Mouse (Mus musculus) B cell, adult 62 days (primary cell): Measurements from ENCODE around the gene Sae1. TPM values are rescaled to one million over a fixed set of nuclear protein-coding genes. Genes with fewer than 3 reads are reported as not detected.

Source experiments
- total RNA-seq: library from RNA; stranded (reverse); gene quantifications from 4 replicates; pipeline ENCODE4 v1.2.4, GENCODE M21; 2023

Sae1 gene
- total RNA-seq, result 45.3 to 57.1 TPM (median 50.7 TPM) in 4 replicates

DNA sequence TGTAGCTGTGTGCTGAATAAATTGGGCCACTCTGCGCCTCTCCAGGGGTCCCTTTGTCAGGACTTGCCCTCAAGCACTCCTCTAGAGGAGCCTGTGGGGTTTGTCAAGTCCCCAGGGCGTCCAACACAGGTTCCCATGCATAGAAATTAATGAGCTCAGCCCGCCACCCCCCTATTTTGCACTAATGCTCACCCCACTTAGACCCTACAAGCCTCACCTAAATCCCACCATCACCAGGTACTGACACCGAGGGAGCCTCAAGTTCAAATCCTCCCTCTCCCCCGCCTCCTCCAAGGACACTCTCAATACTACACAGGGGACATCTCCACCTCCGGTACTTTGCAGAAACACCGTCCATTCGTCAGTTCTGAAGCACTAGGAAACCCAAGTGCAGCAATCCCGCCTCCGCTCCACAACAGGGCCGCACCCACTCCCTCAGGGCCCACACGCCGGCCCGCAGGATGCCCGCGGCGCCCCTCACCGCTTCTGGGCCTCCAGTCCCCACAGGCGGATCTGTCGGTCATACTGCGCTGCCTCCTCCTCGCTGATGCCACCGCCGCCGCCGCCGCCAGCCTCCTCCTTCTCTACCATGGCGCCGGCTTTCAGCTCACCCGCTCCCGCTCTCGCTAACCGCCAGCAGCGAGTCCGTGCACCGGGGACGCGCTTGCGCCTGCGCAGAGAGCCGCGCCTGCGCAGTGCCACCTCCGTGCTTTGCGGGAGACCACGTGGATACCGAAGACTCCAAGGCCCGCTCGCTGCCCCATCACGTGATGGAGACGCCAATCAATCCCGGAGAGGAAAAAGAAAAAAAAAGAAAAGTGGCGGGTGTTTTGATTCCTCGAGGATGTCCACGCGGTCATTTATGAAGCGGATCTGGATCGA is at the start of gene Sae1:
Gene Sae1, minus strand, starts transcription at position 647 of the 882 bp plus-strand sequence.

DNA sequence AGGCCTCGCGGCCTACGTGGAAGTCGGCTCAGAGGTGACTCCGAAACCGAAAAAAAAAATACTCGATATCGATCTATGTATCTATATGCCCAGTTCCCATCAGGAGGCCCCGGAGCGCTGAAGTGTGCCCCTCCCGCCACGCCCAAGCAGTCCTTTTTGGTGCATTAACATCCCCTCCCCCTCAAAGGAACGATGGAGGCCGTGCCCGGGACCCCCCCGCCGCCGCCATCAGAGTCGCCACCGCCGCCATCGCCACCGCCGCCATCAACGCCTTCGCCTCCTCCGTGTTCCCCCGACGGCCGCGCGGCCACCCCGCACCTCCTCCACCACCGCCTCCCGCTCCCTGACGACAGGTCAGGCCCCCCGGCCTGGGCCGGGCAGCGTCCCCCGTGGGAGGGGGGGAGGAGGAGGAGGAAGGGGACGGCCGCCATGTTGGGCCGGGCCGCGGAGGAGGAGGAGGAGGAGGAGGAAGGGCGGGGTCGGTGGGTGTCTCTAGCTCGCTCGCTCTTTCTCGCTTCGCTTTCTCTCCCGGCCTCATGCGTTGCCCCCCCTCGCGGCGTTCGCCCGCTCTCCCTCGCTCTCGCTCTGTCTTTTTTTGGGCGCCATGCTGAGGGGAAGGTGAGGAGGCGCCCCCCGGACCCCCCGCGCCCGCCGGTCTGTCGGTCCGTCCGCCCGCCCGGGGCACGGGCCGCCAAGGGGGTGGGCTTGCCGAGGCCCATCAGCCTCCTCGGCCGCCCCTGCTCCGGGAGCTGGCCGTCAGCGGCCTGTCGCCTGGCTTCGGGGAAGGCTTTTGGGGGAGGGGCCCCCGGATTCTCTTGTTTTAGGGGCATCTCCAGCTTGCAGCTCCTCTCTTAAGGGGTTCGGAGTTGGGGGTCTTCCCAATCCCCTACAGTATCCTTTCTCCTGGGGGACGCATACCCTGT is 13.3 kb upstream of the Sae1 start, which contains the start of gene Zc3h4:
Gene Zc3h4, plus strand, starts transcription at position 222 of the 923 bp plus-strand sequence.

DNA sequence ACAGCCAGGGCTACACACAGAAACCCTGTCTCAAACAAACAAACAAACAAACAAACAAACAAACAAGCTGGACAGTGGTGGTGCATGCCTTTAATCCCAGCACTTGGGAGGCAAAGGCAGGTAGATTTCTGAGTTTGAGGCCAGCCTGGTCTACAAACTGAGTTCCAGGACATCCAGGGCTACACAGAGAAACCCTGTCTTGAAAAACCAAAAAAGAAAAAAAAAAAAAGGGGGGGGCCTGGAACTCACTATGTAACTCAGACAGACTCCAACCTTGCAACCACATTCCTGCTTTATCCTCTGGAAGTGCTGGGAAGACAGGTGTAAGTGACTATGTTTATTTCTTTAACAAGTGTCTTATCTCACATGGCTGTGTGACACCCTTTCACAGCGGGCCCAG is 79.5 kb downstream of the Sae1 start, which contains the start of gene Bbc3:
Gene Bbc3, plus strand, starts transcription at position 301 of the 400 bp plus-strand sequence.

DNA sequence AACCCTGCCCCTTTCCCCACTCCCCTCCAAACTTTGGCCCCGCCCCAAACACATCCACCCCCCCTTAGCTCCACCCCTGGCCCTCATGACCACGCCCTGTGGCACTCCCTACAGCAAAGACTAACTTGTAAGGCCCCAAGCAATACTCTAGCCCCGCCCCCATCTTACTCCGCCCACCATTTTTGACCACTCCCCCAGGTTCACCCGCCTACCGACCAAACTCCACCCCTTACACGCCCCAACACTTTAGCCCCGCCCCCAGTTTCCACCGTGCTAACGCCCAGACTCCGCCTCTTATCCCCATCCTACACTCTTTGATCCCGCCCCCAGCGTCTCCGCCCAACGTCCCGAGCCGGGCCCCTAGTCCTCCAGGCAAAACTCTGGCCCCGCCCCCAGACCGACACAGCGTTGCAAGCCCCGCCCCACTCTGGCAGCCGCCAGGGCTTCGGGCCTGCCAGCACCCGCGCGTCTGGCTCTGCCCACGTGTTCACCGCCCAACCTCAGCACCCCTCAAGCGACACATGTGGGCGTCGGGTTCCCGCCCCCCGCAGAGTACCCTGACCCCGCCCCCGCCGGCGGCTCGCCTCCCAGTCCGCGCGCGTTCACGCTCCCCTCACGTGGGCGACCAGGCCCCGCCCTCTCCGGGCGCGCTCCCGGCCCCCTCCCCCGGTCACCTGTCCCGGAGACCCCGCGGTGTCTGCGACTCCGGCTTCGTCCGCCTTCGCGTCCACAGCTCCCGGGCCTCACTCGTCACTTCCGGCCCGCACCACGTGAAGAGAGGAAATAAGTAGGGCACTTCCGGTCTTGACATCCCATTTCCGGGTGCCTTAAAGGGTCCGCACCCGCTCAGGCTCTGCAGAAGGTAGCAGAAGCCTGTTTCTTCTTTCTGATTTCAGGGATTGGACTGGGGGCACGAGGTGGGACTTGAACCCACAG is 101.3 kb downstream of the Sae1 start, which contains the start of gene Ccdc9:
Gene Ccdc9, minus strand, starts transcription at position 770 of the 936 bp plus-strand sequence.

DNA sequence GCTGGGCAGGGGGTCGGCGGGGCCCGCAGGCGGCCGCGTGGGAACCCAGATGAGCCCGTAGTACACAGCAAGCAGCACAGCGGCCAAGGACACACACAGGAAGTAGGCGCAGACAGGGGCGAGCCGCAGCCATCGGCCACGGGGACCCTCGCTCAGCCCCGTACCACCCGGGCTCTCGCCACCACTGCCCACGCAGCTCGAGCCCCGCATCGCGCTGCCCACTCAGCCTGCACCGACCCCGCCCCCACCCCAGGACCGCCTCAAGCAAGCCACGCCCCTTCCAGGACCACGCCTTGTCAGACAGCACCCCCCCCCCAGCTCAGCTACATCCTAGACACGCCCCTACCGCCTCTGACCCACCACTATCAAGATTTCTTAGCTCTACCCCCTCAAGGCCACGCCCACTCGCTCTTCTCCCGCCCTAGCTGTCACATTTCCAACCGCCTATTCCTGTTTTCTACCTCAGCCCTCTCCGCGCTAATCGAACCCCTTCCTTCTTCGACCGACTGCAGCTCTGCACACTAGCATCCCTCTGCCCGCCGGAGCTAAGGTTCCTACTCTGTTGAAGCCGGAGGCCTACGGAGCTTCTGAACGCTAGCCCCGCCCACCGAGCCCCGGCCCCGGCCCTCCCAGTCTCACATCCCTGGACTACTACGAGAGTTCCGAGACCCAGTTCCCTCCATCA is 114.4 kb downstream of the Sae1 start, which contains the start of gene Inafm1:
Gene Inafm1, minus strand, starts transcription at position 537 of the 685 bp plus-strand sequence.

Other genes with a start within 250 kb of the Sae1 start
- gene Meis3, start 212.7 kb downstream of the Sae1 start, total RNA-seq, result 15.3 to 24.5 TPM (median 19.8 TPM) in 4 replicates
- 45.3 to 52.6 TPM (median 50.0 TPM) in 4 replicates for gene Dhx34, start 165.8 kb downstream of the Sae1 start, total RNA-seq
- gene C5ar2, start 143.7 kb downstream of the Sae1 start, total RNA-seq, result 1.3 to 2.0 TPM (median 1.5 TPM) in 4 replicates
- gene C5ar1, start 128.3 kb downstream of the Sae1 start, total RNA-seq, result not detected in 4 replicates
- gene Inafm1, start 114.2 kb downstream of the Sae1 start, total RNA-seq, result 33.1 to 39.0 TPM (median 33.8 TPM) in 4 replicates
- gene Ccdc9, start 101.0 kb downstream of the Sae1 start, total RNA-seq, result 436 to 443 TPM (median 440 TPM) in 4 replicates
- gene Bbc3, start 79.4 kb downstream of the Sae1 start, total RNA-seq, result 9.9 to 18.6 TPM (median 14.2 TPM) in 4 replicates
- 83.6 to 104 TPM (median 96.1 TPM) in 4 replicates for gene Zc3h4, start 13.1 kb upstream of the Sae1 start, total RNA-seq
- 32.2 to 39.7 TPM (median 39.1 TPM) in 4 replicates for gene Tmem160, start 65.0 kb upstream of the Sae1 start, total RNA-seq
- gene Npas1, start 89.9 kb upstream of the Sae1 start, total RNA-seq, result not detected in 4 replicates
- gene Arhgap35, start 227.2 kb upstream of the Sae1 start, total RNA-seq, result 22.0 to 24.2 TPM (median 22.9 TPM) in 4 replicates